Mouse (Mus musculus) heart, adult 2 months (tissue): ENCODE measurements around the gene Eif4e3.

Experiments used
- CTCF ChIP-seq: fragments of 200-600 bp; IDR thresholded peaks from 2 replicates; pipeline ENCODE4 v1.8.1; 2022; ENCODE audit warnings: antibody characterized with exemption, mild to moderate bottlenecking, moderate library complexity
- EP300 ChIP-seq: fragments of 200-500 bp; IDR thresholded peaks from 2 replicates; pipeline ENCODE4 v1.6.1; 2011; ENCODE audit warnings: low read depth, low read length, control low read depth; ENCODE audit not compliant: insufficient read depth
- POLR2A ChIP-seq: fragments of 200-500 bp; IDR thresholded peaks from 2 replicates; pipeline ENCODE4 v1.6.1; 2011; ENCODE audit warnings: mild to moderate bottlenecking, low read depth, low read length, control low read depth; ENCODE audit not compliant: insufficient read depth

DNA sequence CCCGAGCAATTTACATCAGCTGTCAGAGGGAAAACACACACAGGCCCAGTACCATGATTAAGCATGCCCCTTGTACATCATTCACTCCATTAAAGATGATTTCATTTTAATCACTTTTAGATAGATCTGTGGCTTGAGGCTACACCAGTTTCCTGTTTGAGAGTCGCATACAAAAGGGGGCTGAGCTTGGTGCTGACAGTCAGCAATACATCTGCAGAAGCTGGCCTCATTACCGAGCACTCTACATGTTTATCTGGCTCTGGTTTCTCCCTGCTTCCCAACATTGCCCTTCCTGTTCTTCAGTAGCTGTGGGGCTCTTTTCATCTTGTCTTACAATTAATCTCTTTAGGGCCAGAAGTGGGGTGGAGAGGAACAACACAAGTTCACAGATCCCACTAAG, 6.1 kb downstream of the Eif4e3 start:
- no peak for TF ChIP-seq CTCF
- no peak for TF ChIP-seq EP300
- no peak for TF ChIP-seq POLR2A
